Mouse (Mus musculus): ENCODE data around the gene Ubac2.

DNA sequence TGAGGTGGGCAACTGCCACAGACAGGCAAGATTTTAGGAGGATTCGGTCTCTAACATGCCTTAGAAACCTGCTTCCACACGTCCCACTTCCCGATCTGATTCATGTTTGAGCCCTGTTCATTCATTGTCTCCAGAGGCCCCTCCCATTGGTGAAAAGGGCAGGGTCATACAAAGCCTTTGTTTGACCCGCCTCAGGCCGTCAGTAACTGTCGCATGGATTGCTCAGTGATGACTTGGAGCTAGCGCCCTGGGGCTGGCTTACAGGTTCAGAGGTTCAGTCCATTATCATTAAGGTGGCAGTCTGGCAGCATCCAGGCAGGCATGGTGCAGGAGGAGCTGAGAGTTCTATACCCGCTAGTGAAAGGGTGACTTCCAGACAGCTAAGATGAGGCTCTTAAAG is 33.9 kb upstream of the Ubac2 start:
- no peak for TF ChIP-seq POLR2A (IDR thresholded peaks at IDR 0.05; ENCODE audit: low read depth, low read length)
- TF ChIP-seq ZNF384 (IDR thresholded peaks at IDR 0.05; ENCODE audit: low read depth, low read length) = no peak
- TF ChIP-seq CTCF (conservative IDR thresholded peaks at IDR 0.05 in 1 of 2, IDR thresholded peaks at IDR 0.05 in 1 of 2; ENCODE audit: low read depth in 2 of 2, low read length in 2 of 2) = no peak
- no peak for TF ChIP-seq RCOR1 (conservative IDR thresholded peaks at IDR 0.05; ENCODE audit: low read depth, low read length)
- TF ChIP-seq USF2 (conservative IDR thresholded peaks at IDR 0.05; ENCODE audit: low read depth, low read length) = no peak

Measured in CH12.LX (cell line).